Mouse (Mus musculus) heart, embryonic 12.5 days (tissue): Measurements from ENCODE around the gene Zpbp2. TPM values are rescaled to one million over a fixed set of nuclear protein-coding genes. Genes with fewer than 3 reads are reported as not detected.

Source experiments
- ATAC-seq: fragments of 200-750 bp; cut with Nextera tagmentation; 2 replicates; pipeline ENCODE4 v1.8.0; 2017; ENCODE audit warnings: moderate TSS enrichment, moderate library complexity; ENCODE audit not compliant: insufficient number of reproducible peaks, low FRiP score
- H3K27ac ChIP-seq: fragments of 300-500 bp; sonication (generic); 2 replicates; pipeline ENCODE4 v1.5.1; 2016; ENCODE audit warnings: mild to moderate bottlenecking, moderate library complexity; ENCODE audit not compliant: poor library complexity, severe bottlenecking
- H3K27me3 ChIP-seq: fragments of 300-500 bp; sonication (generic); replicated peaks from 2 replicates; pipeline ENCODE4 v1.6.1; 2016; ENCODE audit warnings: mild to moderate bottlenecking, moderate library complexity
- H3K36me3 ChIP-seq: fragments of 300-500 bp; sonication (generic); 2 replicates; pipeline ENCODE4 v1.6.1; 2016; ENCODE audit warnings: mild to moderate bottlenecking, moderate library complexity
- H3K4me1 ChIP-seq: fragments of 300-500 bp; sonication (generic); replicated peaks from 2 replicates; pipeline ENCODE4 v1.6.1; 2016; ENCODE audit warnings: mild to moderate bottlenecking
- H3K4me2 ChIP-seq: fragments of 300-500 bp; sonication (generic); 2 replicates; pipeline ENCODE4 v1.6.1; 2016; ENCODE audit warnings: mild to moderate bottlenecking, moderate library complexity
- H3K4me3 ChIP-seq: fragments of 300-500 bp; sonication (generic); 2 replicates; pipeline ENCODE4 v1.5.1; 2016; ENCODE audit warnings: mild to moderate bottlenecking
- H3K9ac ChIP-seq: fragments of 300-500 bp; sonication (generic); 2 replicates; pipeline ENCODE4 v1.6.1; 2016; ENCODE audit warnings: mild to moderate bottlenecking, moderate library complexity
- H3K9me3 ChIP-seq: fragments of 300-500 bp; sonication (generic); replicated peaks from 2 replicates; pipeline ENCODE4 v1.6.1; 2016; ENCODE audit warnings: mild to moderate bottlenecking, moderate library complexity
- WGBS: fragments of 180-500 bp; shearing (Covaris S2); methylation state at CpG from one replicate; pipeline ENCODE4 v1.1.7; 2016; 5-methylcytosine and 5-hydroxymethylcytosine counted together
- polyA plus RNA-seq: library from polyadenylated mRNA; unstranded; fragments of >200 nt; fragmentation: Nextera tagmentation; extraction: Ambion mirVana; gene quantifications from 2 replicates; pipeline ENCODE4 v1.2.1, GENCODE M21; 2016

Zpbp2 gene
- polyA plus RNA-seq, 1 experiment from 2014 or later: 0.52 TPM

GRCm38 (mm10) chr11:98560942-98561341, 10.0 kb downstream of the Zpbp2 start:
- WGBS: 13% methylated on average over 7 of the region's 7 CpGs
- Histone ChIP-seq H3K4me2 (no peak overlapping the region), H3K4me3 (no peak overlapping the region), H3K27me3 (peaks cover 10% of the 10 kb centered on the region; the same call in 1 of the 2 replicates), H3K4me1 (peaks cover 14% of the 10 kb centered on the region), H3K9ac (no peak overlapping the region), H3K27ac (peak overlapping the region; percentile 56), H3K36me3 (no peaks in the 10 kb centered on the region), H3K9me3 (no peaks in the 10 kb centered on the region)
- no peak for ATAC-seq

- Histone ChIP-seq H3K9ac (no peak overlapping the region), H3K27me3 (peaks cover 10% of the 10 kb centered on the region; the same call in 1 of the 2 replicates), H3K36me3 (no peaks in the 10 kb centered on the region), H3K4me2 (no peak overlapping the region), H3K4me3 (no peak overlapping the region), H3K27ac (no peak overlapping the region), H3K4me1 (peaks cover 14% of the 10 kb centered on the region), H3K9me3 (0 out of 2 replicates have a peak, but pooled peaks cover 4% of the 10 kb centered on the region)
- WGBS: 85% methylated on average over 3 of the region's 3 CpGs
- no peak for ATAC-seq
Measured at GRCm38 (mm10) chr11:98563025-98563424, 12.1 kb downstream of the Zpbp2 start.

- Histone ChIP-seq H3K4me2 (no peak overlapping the region), H3K27me3 (peaks cover 9% of the 10 kb centered on the region; the same call in 1 of the 2 replicates), H3K9me3 (0 out of 2 replicates have a peak, but pooled peaks cover 4% of the 10 kb centered on the region), H3K9ac (no peak overlapping the region), H3K4me3 (no peak overlapping the region), H3K36me3 (no peaks in the 10 kb centered on the region), H3K4me1 (peaks cover 14% of the 10 kb centered on the region), H3K27ac (no peak overlapping the region)
- WGBS: 75% methylated on average over 13 of the region's 13 CpGs
- no peak for ATAC-seq
Measured at GRCm38 (mm10) chr11:98563921-98564414, 13.1 kb downstream of the Zpbp2 start.

GRCm38 (mm10) chr11:98568326-98568725, 17.4 kb downstream of the Zpbp2 start:
- Histone ChIP-seq H3K4me3 (no peak overlapping the region), H3K4me2 (no peak overlapping the region), H3K4me1 (no peaks in the 10 kb centered on the region; the same call in 1 of the 2 replicates), H3K36me3 (no peaks in the 10 kb centered on the region), H3K27me3 (no peaks in the 10 kb centered on the region), H3K9me3 (0 out of 2 replicates have a peak, but pooled peaks cover 4% of the 10 kb centered on the region), H3K9ac (no peak overlapping the region), H3K27ac (no peak overlapping the region)
- no peak for ATAC-seq
- WGBS: 82% methylated on average over 8 of the region's 8 CpGs

GRCm38 (mm10) chr11:98569461-98569860, 18.6 kb downstream of the Zpbp2 start:
- H3K4me1 ChIP-seq: no peaks in the 10 kb centered on the region
- H3K36me3 ChIP-seq: no peaks in the 10 kb centered on the region
- 74% methylated on average over 6 of the region's 6 CpGs for WGBS
- no peak overlapping the region for H3K4me2 ChIP-seq
- 0 out of 2 replicates have a peak, but pooled peaks cover 4% of the 10 kb centered on the region for H3K9me3 ChIP-seq
- H3K4me3 ChIP-seq: no peak overlapping the region
- no peak for ATAC-seq
- H3K9ac ChIP-seq: no peak overlapping the region
- no peak overlapping the region for H3K27ac ChIP-seq
- H3K27me3 ChIP-seq: no peaks in the 10 kb centered on the region

- no peak for ATAC-seq
- Histone ChIP-seq H3K27me3 (no peaks in the 10 kb centered on the region), H3K9ac (no peak overlapping the region), H3K36me3 (peaks cover 21% of the 10 kb centered on the region), H3K4me1 (peaks cover 32% of the 10 kb centered on the region), H3K4me3 (no peak overlapping the region), H3K4me2 (no peak overlapping the region), H3K27ac (no peak overlapping the region), H3K9me3 (no peaks in the 10 kb centered on the region)
- WGBS: 89% methylated on average over 5 of the region's 5 CpGs
Measured at GRCm38 (mm10) chr11:98577776-98578175, 26.9 kb downstream of the Zpbp2 start.

- Histone ChIP-seq H3K4me1 (peaks cover 59% of the 10 kb centered on the region), H3K9ac (no peak overlapping the region), H3K9me3 (no peaks in the 10 kb centered on the region), H3K4me2 (peak overlapping the region; percentile 21), H3K4me3 (no peak overlapping the region), H3K36me3 (peaks cover 34% of the 10 kb centered on the region), H3K27ac (peak overlapping the region; percentile 77), H3K27me3 (no peaks in the 10 kb centered on the region)
- ATAC-seq: peak; percentile 68
- WGBS: 29% methylated on average over 16 of the region's 16 CpGs
Measured at GRCm38 (mm10) chr11:98580301-98581121, 29.6 kb downstream of the Zpbp2 start.

GRCm38 (mm10) chr11:98581286-98582029, 30.6 kb downstream of the Zpbp2 start:
- peak overlapping the region; percentile 77 for H3K27ac ChIP-seq

GRCm38 (mm10) chr11:98582030-98582388, 31.1 kb downstream of the Zpbp2 start:
- H3K4me2 ChIP-seq: peak overlapping the region; percentile 37
- H3K4me3 ChIP-seq: peak overlapping the region; percentile 6; the same call in 1 of the 2 replicates

More at GRCm38 (mm10) chr11:98581286-98582029, 30.6 kb downstream of the Zpbp2 start:
- Histone ChIP-seq H3K36me3 (peaks cover 34% of the 10 kb centered on the region), H3K4me2 (peak overlapping the region; percentile 37), H3K4me3 (no peak overlapping the region), H3K4me1 (peaks cover 68% of the 10 kb centered on the region), H3K27me3 (no peaks in the 10 kb centered on the region), H3K9me3 (no peaks in the 10 kb centered on the region), H3K9ac (peak overlapping the region; percentile 31; the same call in 1 of the 2 replicates)
- WGBS: 55% methylated on average over 17 of the region's 17 CpGs
- ATAC-seq: no peak

GRCm38 (mm10) chr11:98582551-98583264, 31.8 kb downstream of the Zpbp2 start:
- Histone ChIP-seq H3K4me3 (peak overlapping the region; percentile 6; the same call in 1 of the 2 replicates), H3K9ac (peak overlapping the region; percentile 26), H3K4me2 (peak overlapping the region; percentile 88)

More at GRCm38 (mm10) chr11:98582030-98582388, 31.1 kb downstream of the Zpbp2 start:
- Histone ChIP-seq H3K36me3 (peaks cover 34% of the 10 kb centered on the region), H3K4me1 (peaks cover 69% of the 10 kb centered on the region), H3K27ac (peak overlapping the region; percentile 75), H3K9ac (peak overlapping the region; percentile 26), H3K27me3 (no peaks in the 10 kb centered on the region), H3K9me3 (no peaks in the 10 kb centered on the region)
- 62% methylated on average over 8 of the region's 8 CpGs for WGBS
- no peak for ATAC-seq

More at GRCm38 (mm10) chr11:98582551-98583264, 31.8 kb downstream of the Zpbp2 start:
- H3K27ac ChIP-seq: peak overlapping the region; percentile 75
- 68% methylated on average over 12 of the region's 12 CpGs for WGBS
- peaks cover 72% of the 10 kb centered on the region for H3K4me1 ChIP-seq
- peak; percentile 41 for ATAC-seq
- H3K27me3 ChIP-seq: no peaks in the 10 kb centered on the region
- no peaks in the 10 kb centered on the region for H3K9me3 ChIP-seq
- H3K36me3 ChIP-seq: peaks cover 34% of the 10 kb centered on the region
